Mouse (Mus musculus) forebrain, embryonic 11.5 days (tissue): ENCODE measurements around the gene Zbtb42. TPM values are rescaled to one million over a fixed set of nuclear protein-coding genes. Genes with fewer than 3 reads are reported as not detected.

Source experiments
- ATAC-seq: fragments of 200-750 bp; cut with Nextera tagmentation; replicated peaks from 2 replicates; pipeline ENCODE4 v1.8.0; 2017; ENCODE audit warnings: moderate TSS enrichment; ENCODE audit not compliant: low FRiP score
- DNase-seq: peaks from one replicate; pipeline ENCODE4 v3.0.0-alpha.2; 2017; ENCODE audit warnings: low spot score
- H3K27ac ChIP-seq: fragments of 300-500 bp; sonication (generic); 2 replicates; pipeline ENCODE4 v1.5.1; 2014; ENCODE audit warnings: low read depth, low read length
- H3K27me3 ChIP-seq: fragments of 300-500 bp; sonication (generic); 2 replicates; pipeline ENCODE4 v1.6.1; 2014; ENCODE audit warnings: mild to moderate bottlenecking, low read length, mixed read lengths; ENCODE audit not compliant: control insufficient read depth, insufficient read depth
- H3K36me3 ChIP-seq: fragments of 300-500 bp; sonication (generic); 2 replicates; pipeline ENCODE4 v1.6.1; 2014; ENCODE audit warnings: mild to moderate bottlenecking, low read length, moderate library complexity, mixed read lengths; ENCODE audit not compliant: control insufficient read depth, insufficient read depth
- H3K4me1 ChIP-seq: fragments of 300-500 bp; sonication (generic); replicated peaks from 2 replicates; pipeline ENCODE4 v1.6.1; 2014; ENCODE audit warnings: low read length, mixed read lengths; ENCODE audit not compliant: control insufficient read depth, insufficient read depth
- H3K4me2 ChIP-seq: fragments of 300-500 bp; sonication (generic); 2 replicates; pipeline ENCODE4 v1.6.1; 2014; ENCODE audit warnings: low read depth, mild to moderate bottlenecking, low read length, moderate library complexity, mixed read lengths; ENCODE audit not compliant: severe bottlenecking
- H3K4me3 ChIP-seq: fragments of 300-500 bp; sonication (generic); 2 replicates; pipeline ENCODE4 v1.5.1; 2014; ENCODE audit warnings: low read depth, low read length
- H3K9ac ChIP-seq: fragments of 300-500 bp; sonication (generic); 2 replicates; pipeline ENCODE4 v1.6.1; 2014; ENCODE audit warnings: low read length
- H3K9me3 ChIP-seq: fragments of 300-500 bp; sonication (generic); 2 replicates; pipeline ENCODE4 v1.6.1; 2016; ENCODE audit warnings: low read length, mixed read lengths; ENCODE audit not compliant: control insufficient read depth
- WGBS: fragments of 180-500 bp; shearing (Covaris S2); extraction: QIAGEN DNeasy Blood & Tissue Kit; methylation state at CpG from one replicate; pipeline ENCODE4 v1.1.7; 2014; 5-methylcytosine and 5-hydroxymethylcytosine counted together
- polyA plus RNA-seq: library from polyadenylated mRNA; unstranded; fragments of >200 nt; fragmentation: Nextera tagmentation; extraction: Ambion mirVana; gene quantifications from 2 replicates; pipeline ENCODE4 v1.2.1, GENCODE M21; 2014

Gene Zbtb42
- polyA plus RNA-seq, 1 experiment from 2014 or later, result 5.3 TPM

GRCm38 (mm10) chr12:112664656-112665055 lies 14.0 kb upstream of the Zbtb42 start:
- Histone ChIP-seq H3K36me3 (no peaks in the 10 kb centered on the region; the same call in 1 of the 2 replicates), H3K4me2 (no peak overlapping the region), H3K9ac (peak overlapping the region; percentile 20), H3K4me3 (no peak overlapping the region), H3K4me1 (peaks cover 36% of the 10 kb centered on the region), H3K27me3 (no peaks in the 10 kb centered on the region), H3K9me3 (no peaks in the 10 kb centered on the region), H3K27ac (peak overlapping the region; percentile 70)
- 77% methylated on average over 5 of the region's 5 CpGs for WGBS
- DNase-seq (no peak), ATAC-seq (no peak)

GRCm38 (mm10) chr12:112665445-112665844 lies 13.2 kb upstream of the Zbtb42 start:
- ATAC-seq, result no peak
- Histone ChIP-seq H3K4me3 (no peak overlapping the region), H3K36me3 (peaks cover 6% of the 10 kb centered on the region; the same call in 1 of the 2 replicates), H3K9me3 (no peaks in the 10 kb centered on the region), H3K4me1 (peaks cover 33% of the 10 kb centered on the region), H3K4me2 (no peak overlapping the region), H3K27ac (peak overlapping the region; percentile 70), H3K9ac (no peak overlapping the region), H3K27me3 (no peaks in the 10 kb centered on the region)
- peak; percentile 75 for DNase-seq
- WGBS, result 78% methylated on average over 18 of the region's 18 CpGs

- Histone ChIP-seq H3K27ac (peak overlapping the region; percentile 70; the same call in 1 of the 2 replicates), H3K4me3 (no peak overlapping the region), H3K27me3 (no peaks in the 10 kb centered on the region), H3K9me3 (no peaks in the 10 kb centered on the region), H3K4me1 (peaks cover 31% of the 10 kb centered on the region), H3K36me3 (peaks cover 12% of the 10 kb centered on the region; the same call in 1 of the 2 replicates), H3K9ac (no peak overlapping the region), H3K4me2 (no peak overlapping the region)
- DNase-seq (no peak), ATAC-seq (no peak)
- WGBS, result 88% methylated on average over 9 of the region's 9 CpGs
Observed at GRCm38 (mm10) chr12:112665881-112666544, 12.6 kb upstream of the Zbtb42 start.

- no peak overlapping the region for H3K27ac ChIP-seq
- ATAC-seq (no peak), DNase-seq (no peak)
- no peaks in the 10 kb centered on the region for H3K27me3 ChIP-seq
- H3K9me3 ChIP-seq, result no peaks in the 10 kb centered on the region
- no peak overlapping the region for H3K4me2 ChIP-seq
- no peak overlapping the region for H3K9ac ChIP-seq
- H3K36me3 ChIP-seq, result peaks cover 12% of the 10 kb centered on the region; the same call in 1 of the 2 replicates
- no peak overlapping the region for H3K4me3 ChIP-seq
- H3K4me1 ChIP-seq, result peaks cover 37% of the 10 kb centered on the region
- WGBS, result 90% methylated on average over 10 of the region's 10 CpGs
Observed at GRCm38 (mm10) chr12:112667619-112668297, 10.9 kb upstream of the Zbtb42 start.

GRCm38 (mm10) chr12:112670718-112671393 lies 7.8 kb upstream of the Zbtb42 start:
- no peak overlapping the region for H3K27ac ChIP-seq

GRCm38 (mm10) chr12:112671891-112672290 lies 6.7 kb upstream of the Zbtb42 start:
- Histone ChIP-seq H3K27ac (no peak overlapping the region), H3K4me3 (no peak overlapping the region), H3K36me3 (peaks cover 12% of the 10 kb centered on the region; the same call in 1 of the 2 replicates), H3K4me1 (peaks cover 27% of the 10 kb centered on the region), H3K27me3 (no peaks in the 10 kb centered on the region), H3K9ac (no peak overlapping the region), H3K4me2 (peak overlapping the region; percentile 90; the same call in 1 of the 2 replicates), H3K9me3 (no peaks in the 10 kb centered on the region)
- no peak for DNase-seq
- 81% methylated on average over 7 of the region's 7 CpGs for WGBS
- no peak for ATAC-seq

More at GRCm38 (mm10) chr12:112670718-112671393, 7.8 kb upstream of the Zbtb42 start:
- ATAC-seq, result no peak
- Histone ChIP-seq H3K9me3 (no peaks in the 10 kb centered on the region), H3K4me3 (no peak overlapping the region), H3K27me3 (no peaks in the 10 kb centered on the region), H3K36me3 (peaks cover 12% of the 10 kb centered on the region; the same call in 1 of the 2 replicates), H3K9ac (0 out of 2 replicates have a peak overlapping the region, but pooled peaks have one; percentile 20), H3K4me2 (no peak overlapping the region), H3K4me1 (peaks cover 28% of the 10 kb centered on the region)
- DNase-seq, result no peak
- 53% methylated on average over 8 of the region's 9 CpGs for WGBS

- Histone ChIP-seq H3K27ac (peak overlapping the region; percentile 82), H3K36me3 (peaks cover 12% of the 10 kb centered on the region; the same call in 1 of the 2 replicates), H3K4me2 (peak overlapping the region; percentile 90), H3K4me3 (peak overlapping the region; percentile 98), H3K9me3 (no peaks in the 10 kb centered on the region), H3K4me1 (peaks cover 28% of the 10 kb centered on the region), H3K27me3 (peaks cover 5% of the 10 kb centered on the region), H3K9ac (peak overlapping the region; percentile 93)
- 9% methylated on average over 21 of the region's 21 CpGs for WGBS
- ATAC-seq (peak; percentile 43; the same call in 1 of the 2 replicates), DNase-seq (no peak)
Observed at GRCm38 (mm10) chr12:112672744-112673575, 5.7 kb upstream of the Zbtb42 start.
